Mouse (Mus musculus): ENCODE measurements around the gene Actl6a. TPM values are rescaled to one million over a fixed set of nuclear protein-coding genes. Genes with fewer than 3 reads are reported as not detected.
"Not testable (repeated sequence)": the region's sequence is repeated elsewhere in the genome, so short reads cannot be mapped to it uniquely, and the experiment has no call there.

The Actl6a gene
- total RNA-seq, 4 experiments from 2014 or later, result 14.0 to 21.6 (median 19.3) TPM

DNA sequence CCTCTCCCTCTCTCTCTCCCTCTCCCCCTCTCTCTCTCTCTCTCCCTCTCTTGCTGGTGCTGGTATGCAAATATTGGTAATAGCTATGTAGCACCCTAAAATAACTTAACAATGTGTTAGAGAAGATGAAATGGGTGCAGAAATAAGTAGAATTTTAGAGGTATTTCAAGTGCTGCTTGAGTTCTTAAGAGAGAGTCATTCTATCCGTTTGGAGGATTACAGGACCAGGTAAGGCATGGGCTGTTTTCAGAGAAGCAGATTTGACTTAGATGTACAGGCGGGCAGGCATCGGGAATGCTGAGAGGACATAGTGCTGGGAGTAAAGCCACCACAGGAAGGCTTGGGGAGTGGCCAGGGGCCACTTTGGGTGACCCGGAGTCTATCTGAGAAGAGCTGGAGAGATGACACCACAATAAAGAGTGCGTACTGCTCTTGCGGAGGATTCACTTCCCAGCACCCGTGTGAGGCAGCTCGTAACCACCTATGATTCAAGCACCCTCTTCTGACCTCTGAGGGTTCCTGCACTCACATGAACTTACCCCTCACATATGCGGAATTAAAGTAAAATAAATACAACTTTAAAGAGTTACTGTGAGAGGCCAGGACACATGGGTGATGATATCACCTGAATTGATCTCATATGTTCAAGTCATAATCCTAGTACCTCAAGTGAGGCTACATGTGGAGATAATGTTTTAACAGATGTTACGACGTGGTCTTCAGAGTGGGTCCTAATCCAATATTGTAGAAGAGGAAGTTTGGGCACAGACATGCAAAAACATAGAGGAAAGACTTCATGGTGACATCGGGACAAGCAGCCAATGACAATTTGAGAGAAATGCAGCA, 11.1 kb upstream of the Actl6a start:
- no peak for DNase-seq (ENCODE audit: low spot score in 2 of 2)

DNA sequence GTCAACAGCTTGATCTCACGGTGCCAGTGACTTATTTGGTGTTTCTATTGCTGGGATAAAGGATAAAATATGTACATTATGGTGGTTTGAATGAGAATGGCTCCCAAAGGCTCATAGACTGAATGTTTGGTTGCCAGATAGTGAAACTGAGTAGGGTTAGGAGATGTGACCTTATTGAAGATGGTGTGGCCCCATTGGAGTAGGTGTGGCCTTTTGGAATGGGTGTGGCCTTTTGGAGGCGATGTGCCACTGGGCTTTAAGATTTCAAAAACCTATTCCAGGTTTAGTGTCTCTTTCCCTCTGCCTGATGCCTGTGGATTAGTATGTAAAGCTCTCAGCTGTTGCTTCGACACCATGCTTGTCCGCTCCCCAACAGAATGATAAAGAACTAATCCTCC, 10.5 kb upstream of the Actl6a start:
- no peak for DNase-seq (ENCODE audit: low spot score in 2 of 2)

DNA sequence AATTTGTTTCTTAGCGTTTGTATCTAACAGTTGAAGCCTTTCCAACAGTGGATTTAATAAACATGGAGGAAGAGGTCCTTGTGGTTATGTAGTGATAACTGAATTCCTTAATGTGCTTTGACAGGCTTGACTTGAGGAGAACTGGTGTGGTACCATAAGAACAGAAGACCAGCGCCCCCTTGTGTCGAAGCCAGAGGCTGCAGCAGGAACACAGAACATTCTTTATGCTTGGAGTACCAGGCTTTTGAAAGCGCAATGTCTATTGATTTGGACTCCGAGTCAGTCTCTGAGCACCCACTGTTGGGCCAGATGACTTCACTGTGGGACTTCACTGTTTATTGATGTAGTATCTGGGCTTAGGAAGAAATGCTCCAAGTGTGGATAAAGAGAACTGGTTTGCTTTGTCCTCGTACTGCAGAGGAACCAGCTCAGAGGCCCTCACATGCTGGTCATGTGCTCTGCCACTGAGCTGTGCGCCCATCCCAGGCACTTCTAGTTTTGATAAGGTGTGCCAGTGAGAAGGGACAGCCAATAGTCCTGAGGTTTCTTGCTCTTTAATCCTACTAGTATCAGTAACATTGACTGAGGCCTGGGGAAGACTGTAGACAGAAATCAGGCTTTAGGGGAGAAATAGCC, 7.8 kb upstream of the Actl6a start:
- peak; percentile 91 to 98 for DNase-seq (ENCODE audit: low spot score in 2 of 2)

- DNase-seq (ENCODE audit: low spot score in 2 of 2), result not testable (repeated sequence)
These were observed 2.1 kb upstream of the Actl6a start for GRCm38 (mm10) chr3:32704021-32704420.

GRCm38 (mm10) chr3:32704632-32705031, 1.5 kb upstream of the Actl6a start:
- not testable (repeated sequence) for DNase-seq (ENCODE audit: low spot score in 2 of 2)

- no peak for DNase-seq (ENCODE audit: low spot score in 2 of 2)
These were observed 1.9 kb downstream of the Actl6a start for GRCm38 (mm10) chr3:32708052-32708367.

GRCm38 (mm10) chr3:32708368-32709231, 2.5 kb downstream of the Actl6a start:
- DNase-seq (ENCODE audit: low spot score in 2 of 2), result peak; percentile 97 to 99

- no peak for DNase-seq (ENCODE audit: low spot score in 2 of 2)
These were observed 3.3 kb downstream of the Actl6a start for GRCm38 (mm10) chr3:32709388-32709787.

GRCm38 (mm10) chr3:32713711-32714110, 7.6 kb downstream of the Actl6a start:
- no peak for DNase-seq (ENCODE audit: low spot score in 2 of 2)

- not testable (repeated sequence) for DNase-seq (ENCODE audit: low spot score in 2 of 2)
These were observed 11.3 kb downstream of the Actl6a start for GRCm38 (mm10) chr3:32717403-32717802.

DNA sequence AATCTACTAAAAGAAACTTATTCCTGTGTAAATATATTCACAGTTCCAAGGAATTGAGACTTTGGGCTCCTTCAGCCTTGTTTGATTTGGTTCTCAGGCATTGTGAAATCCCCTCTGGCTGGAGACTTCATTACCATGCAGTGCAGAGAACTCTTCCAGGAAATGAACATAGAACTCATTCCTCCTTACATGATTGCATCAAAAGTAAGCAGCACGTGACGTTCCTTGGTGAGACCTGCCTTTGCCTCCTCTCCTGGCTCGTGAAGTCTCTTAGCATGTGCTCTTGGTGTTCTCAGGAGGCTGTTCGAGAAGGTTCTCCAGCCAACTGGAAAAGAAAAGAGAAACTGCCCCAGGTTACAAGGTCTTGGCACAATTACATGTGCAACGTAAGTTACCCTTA, 12.2 kb downstream of the Actl6a start:
- no peak for DNase-seq (ENCODE audit: low spot score in 2 of 2)

DNA sequence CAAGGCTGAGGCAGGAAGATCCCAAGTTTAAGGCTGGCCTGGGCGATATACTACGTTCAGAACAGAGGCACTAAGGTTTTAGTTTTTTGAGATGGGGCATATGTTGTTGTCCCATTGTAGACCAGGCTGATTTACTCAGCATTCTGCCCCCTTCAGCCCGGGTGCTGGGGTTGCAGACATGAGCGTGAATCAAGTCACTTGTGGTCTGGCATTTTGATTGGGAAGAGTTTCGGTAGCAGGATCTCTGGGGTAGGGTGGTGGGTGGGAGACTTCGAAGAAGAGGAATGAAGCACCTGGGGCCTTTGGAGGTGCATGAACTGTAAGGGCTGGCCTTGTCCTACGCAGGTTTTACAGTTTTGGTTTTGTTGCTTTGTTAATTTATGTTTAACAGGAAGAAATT, 18.1 kb downstream of the Actl6a start:
- DNase-seq (ENCODE audit: low spot score in 2 of 2), result no peak

- no peak for DNase-seq (ENCODE audit: low spot score in 2 of 2)
These were observed 19.9 kb downstream of the Actl6a start for GRCm38 (mm10) chr3:32725951-32726350.

- DNase-seq (ENCODE audit: low spot score in 2 of 2), result no peak
These were observed 21.8 kb downstream of the Actl6a start for GRCm38 (mm10) chr3:32727861-32728260.

DNA sequence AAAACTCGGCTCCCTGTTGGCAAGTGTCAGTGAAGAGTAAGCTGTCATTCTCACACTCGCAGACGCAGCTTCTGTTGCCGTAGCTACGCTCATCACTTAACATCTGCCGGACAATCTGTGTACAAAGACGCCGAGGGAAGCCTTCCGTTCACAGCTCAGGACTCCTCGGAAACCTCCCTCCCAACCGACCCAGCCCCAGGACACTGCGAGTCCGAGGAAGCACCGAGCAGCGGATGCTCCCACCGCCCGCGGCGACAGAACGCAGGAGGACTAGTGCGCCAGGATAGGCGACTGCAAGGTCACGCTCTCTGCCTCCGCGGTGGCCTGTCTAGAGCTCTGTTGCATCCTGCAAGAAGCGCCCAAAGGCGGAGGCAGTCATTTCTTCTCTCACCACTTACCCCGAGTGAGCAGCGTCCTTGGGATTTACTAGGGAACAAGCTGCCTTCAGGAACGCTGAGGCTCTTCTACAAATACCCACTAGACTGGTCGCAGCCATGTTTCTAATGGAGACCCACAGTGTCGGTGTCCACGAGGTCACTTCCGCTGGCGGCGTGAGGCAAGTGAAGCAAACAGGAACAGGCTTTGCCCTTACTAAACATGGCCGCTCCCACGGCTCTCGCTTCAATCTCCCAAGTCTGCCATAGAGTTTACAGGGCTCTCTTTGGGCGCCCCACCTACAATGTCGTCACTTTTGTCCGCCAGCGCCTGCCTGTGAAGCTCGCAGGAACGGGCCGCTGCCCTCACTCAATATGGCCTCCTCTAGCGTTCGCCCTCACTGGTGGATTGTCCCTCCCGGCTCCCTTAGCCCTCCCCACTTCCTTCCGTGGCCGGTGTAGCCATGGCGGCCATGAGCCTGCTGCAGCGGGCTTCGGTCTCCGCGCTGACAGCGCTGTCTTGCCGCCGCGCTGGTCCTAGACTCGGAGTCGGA, 30.4 kb downstream of the Actl6a start, which contains the start of gene Ndufb5:
TSS of gene Ndufb5 (plus strand) at position 747 of the 928 bp plus-strand sequence.
- peak; percentile 99 for DNase-seq (ENCODE audit: low spot score in 2 of 2)

DNA sequence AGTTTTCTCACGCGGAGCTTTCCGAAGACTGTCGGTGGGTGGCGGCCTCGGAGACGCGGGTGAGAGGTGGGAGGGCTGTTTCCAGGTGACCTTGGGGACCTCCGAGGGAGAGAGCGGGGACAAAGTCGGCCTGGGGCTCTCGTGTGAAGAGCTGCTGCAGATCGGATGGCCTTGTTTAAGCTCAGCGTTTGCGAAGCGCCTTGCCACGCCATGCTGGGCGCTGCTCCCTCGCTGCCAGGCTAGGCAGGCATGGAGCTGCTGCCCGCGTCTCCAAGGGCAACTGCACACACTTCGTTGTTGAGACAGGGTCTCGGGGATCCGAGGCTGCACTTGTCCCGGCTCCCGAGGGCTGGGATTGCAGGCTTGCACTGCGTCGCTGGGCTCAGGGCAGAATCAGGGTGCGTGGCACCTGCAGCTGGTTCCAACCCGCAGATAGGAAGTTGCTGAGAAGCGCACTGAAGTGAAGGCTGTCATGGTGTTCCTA, 31.1 kb downstream of the Actl6a start, which contains the start of gene Mrpl47:
TSS of gene Mrpl47 (minus strand) at position 434 of the 484 bp plus-strand sequence.
- no peak for DNase-seq (ENCODE audit: low spot score in 2 of 2)

- DNase-seq (ENCODE audit: low spot score in 2 of 2), result no peak
These were observed 32.5 kb downstream of the Actl6a start for GRCm38 (mm10) chr3:32738549-32738948.

DNA sequence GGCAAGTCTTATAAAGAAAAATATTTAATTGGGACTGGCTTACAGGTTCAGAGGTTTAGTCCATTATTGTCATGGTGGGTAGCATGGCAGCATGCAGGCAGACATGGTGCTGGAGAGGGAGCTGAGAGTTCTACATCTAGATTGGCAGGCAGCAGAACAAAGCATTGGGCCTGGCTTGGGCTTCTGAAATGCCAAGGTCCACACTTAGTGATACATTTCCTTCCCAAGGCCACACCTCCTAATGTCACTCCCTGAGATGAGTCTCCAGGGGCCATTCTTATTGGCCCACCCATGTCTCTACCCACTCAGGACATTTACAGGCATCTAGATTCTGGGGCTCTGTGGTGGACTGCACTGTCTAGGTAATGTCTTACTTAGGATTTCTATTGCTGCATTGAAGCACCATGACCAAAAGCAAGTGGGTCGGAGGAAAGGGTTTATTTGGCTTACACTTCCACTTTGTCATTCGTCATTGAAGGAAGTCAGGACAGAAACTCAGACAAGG, 36.2 kb downstream of the Actl6a start:
- no peak for DNase-seq (ENCODE audit: low spot score in 2 of 2)

GRCm38 (mm10) chr3:32745001-32745400, 38.9 kb downstream of the Actl6a start:
- no peak for DNase-seq (ENCODE audit: low spot score in 2 of 2)

- DNase-seq (ENCODE audit: low spot score in 2 of 2), result not testable (repeated sequence)
These were observed 39.3 kb downstream of the Actl6a start for GRCm38 (mm10) chr3:32745426-32745825.
